Mouse (Mus musculus) retina, postnatal 1 day (tissue): ENCODE measurements around the gene Elp4.

Experiments
- DNase-seq: peaks from one replicate; pipeline ENCODE4 v3.0.0-alpha.2; 2012

The Elp4 gene

GRCm38 (mm10) chr2:105903896-105904756, at the start of gene Elp4, which contains the start of gene Immp1l:
TSS of gene Elp4 (minus strand) at chr2:105904564.
TSS of gene Immp1l (plus strand) at chr2:105904638.
- DNase-seq, result peak; percentile 99

- no peak for DNase-seq
These were observed 49.5 kb upstream of the Elp4 start for GRCm38 (mm10) chr2:105953862-105954261.

GRCm38 (mm10) chr2:105951350-105951940, 47.1 kb upstream of the Elp4 start:
- DNase-seq, result no peak

GRCm38 (mm10) chr2:105950131-105950530, 45.8 kb upstream of the Elp4 start:
- DNase-seq, result no peak

GRCm38 (mm10) chr2:105917623-105918346, 13.4 kb upstream of the Elp4 start:
- peak; percentile 71 for DNase-seq

- DNase-seq, result no peak
These were observed 12.3 kb upstream of the Elp4 start for GRCm38 (mm10) chr2:105916671-105917070.

GRCm38 (mm10) chr2:105913655-105914366, 9.4 kb upstream of the Elp4 start:
- peak; percentile 84 for DNase-seq

- DNase-seq, result no peak
These were observed 6.2 kb upstream of the Elp4 start for GRCm38 (mm10) chr2:105910611-105911010.

GRCm38 (mm10) chr2:105908351-105908750, 4.0 kb upstream of the Elp4 start:
- no peak for DNase-seq

GRCm38 (mm10) chr2:105904757-105905146, 388 bp upstream of the Elp4 start:
- no peak for DNase-seq

- no peak for DNase-seq
These were observed 13.5 kb downstream of the Elp4 start for GRCm38 (mm10) chr2:105890816-105891215.

GRCm38 (mm10) chr2:105873403-105873802, 31.0 kb downstream of the Elp4 start:
- DNase-seq, result no peak

- peak; percentile 55 for DNase-seq
These were observed 49.6 kb downstream of the Elp4 start for GRCm38 (mm10) chr2:105854740-105855139.

- DNase-seq, result no peak
These were observed 51.4 kb downstream of the Elp4 start for GRCm38 (mm10) chr2:105852971-105853370.

GRCm38 (mm10) chr2:105851714-105852293, 52.6 kb downstream of the Elp4 start:
- DNase-seq, result no peak

GRCm38 (mm10) chr2:105843151-105843550, 61.2 kb downstream of the Elp4 start:
- DNase-seq, result no peak

- no peak for DNase-seq
These were observed 86.4 kb downstream of the Elp4 start for GRCm38 (mm10) chr2:105817965-105818364.

- DNase-seq, result no peak
These were observed 89.2 kb downstream of the Elp4 start for GRCm38 (mm10) chr2:105815170-105815569.

GRCm38 (mm10) chr2:105813041-105813440, 91.3 kb downstream of the Elp4 start:
- peak; percentile 55 for DNase-seq

GRCm38 (mm10) chr2:105810286-105810685, 94.1 kb downstream of the Elp4 start:
- no peak for DNase-seq

GRCm38 (mm10) chr2:105806571-105806970, 97.8 kb downstream of the Elp4 start:
- no peak for DNase-seq

- DNase-seq, result no peak
These were observed 98.3 kb downstream of the Elp4 start for GRCm38 (mm10) chr2:105806047-105806446.
